Mouse (Mus musculus): Measurements from ENCODE around the gene Arrdc1.

- TF ChIP-seq POLR2A (IDR thresholded peaks at IDR 0.05; ENCODE audit: low read depth, low read length) = no peak
- no peak for TF ChIP-seq CTCF (IDR thresholded peaks at IDR 0.05; ENCODE audit: borderline replicate concordance, insufficient read depth, low read length)
Measured at GRCm38 (mm10) chr2:24919839-24920175, 15.2 kb downstream of the Arrdc1 start.

Measured in embryonic fibroblast, embryonic 13.5 days (primary cell).